Mouse (Mus musculus) subcutaneous adipose tissue, adult 2 months (tissue): ENCODE results near the gene Zfp626. TPM values are rescaled to one million over a fixed set of nuclear protein-coding genes. Genes with fewer than 3 reads are reported as not detected.

ENCODE experiments used
- polyA plus RNA-seq: library from polyadenylated mRNA; depleted of rRNA; stranded (reverse); fragments of >200 nt; gene quantifications from 2 replicates; pipeline ENCODE4 v1.2.3, GENCODE M21; 2012; ENCODE audit warnings: low replicate concordance; rRNA removed

The Zfp626 gene
- 0.86 and 1.5 TPM in 2 replicates for polyA plus RNA-seq

GRCm38 (mm10) chr7:27806896-27807295 lies at the start of gene Zfp626:
Gene Zfp626 (plus strand): TSS chr7:27807196.

DNA sequence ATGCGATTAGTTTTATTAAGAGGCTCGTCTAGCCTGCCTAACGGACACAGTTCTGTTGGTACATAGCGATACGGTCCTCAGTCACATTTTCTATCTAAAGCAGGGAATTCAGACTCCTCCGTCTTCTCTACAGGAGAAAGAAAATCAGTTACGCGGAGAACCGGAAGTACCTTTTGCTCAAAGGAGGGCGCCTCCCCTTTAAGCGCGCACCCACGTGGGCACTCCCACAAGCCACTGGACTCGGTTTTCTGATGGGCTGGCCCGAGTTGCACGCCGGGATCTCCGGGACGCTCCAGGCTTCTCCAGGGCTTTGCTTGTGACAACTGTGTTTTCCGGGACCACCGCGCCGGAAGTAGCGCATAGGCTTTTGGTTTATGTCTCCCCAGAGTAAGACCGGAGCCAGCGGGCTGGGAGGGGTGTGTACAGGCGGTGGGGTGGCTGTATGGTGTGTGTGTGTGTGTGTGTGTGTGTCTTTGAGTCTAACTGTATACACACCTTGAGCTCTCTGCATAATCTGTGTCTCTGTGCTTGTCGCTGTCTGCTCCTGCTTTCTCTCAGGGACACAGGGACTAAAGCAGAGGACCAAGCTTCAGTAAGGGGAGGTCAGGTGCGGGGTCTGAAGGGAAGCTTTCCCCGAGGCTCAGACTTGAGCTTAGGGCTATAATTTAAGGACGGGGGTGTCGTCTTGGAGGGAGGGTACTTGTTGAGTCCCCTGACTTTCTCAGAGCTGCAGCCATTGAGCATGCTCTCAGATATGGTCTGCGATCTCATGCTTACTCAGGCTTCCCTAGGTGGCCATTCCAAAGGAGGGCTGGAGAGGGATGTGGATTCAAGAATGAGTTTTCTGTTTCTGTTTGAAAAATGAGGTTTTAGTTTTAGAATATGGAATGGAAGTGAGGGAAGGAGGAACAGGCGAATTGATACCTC lies 31.6 kb downstream of the Zfp626 start, which contains the start of gene Zfp59:
Gene Zfp59 (plus strand): TSS at position 285 of the 927 bp plus-strand sequence.

GRCm38 (mm10) chr7:27857227-27857626 lies 50.2 kb downstream of the Zfp626 start, which contains the start of gene Zfp607a:
Gene Zfp607a (plus strand): TSS chr7:27857527.

Other genes with a start within 250 kb of the Zfp626 start
- gene Akt2, start 215.6 kb upstream of the Zfp626 start, polyA plus RNA-seq: 195 and 320 TPM in 2 replicates
- not detected in 2 replicates for gene Ttc9b, start 153.3 kb upstream of the Zfp626 start, polyA plus RNA-seq
- gene Map3k10, start 132.6 kb upstream of the Zfp626 start, polyA plus RNA-seq: 25.4 and 35.7 TPM in 2 replicates
- 0.40 and 0.42 TPM in 2 replicates for gene Zfp607b, start 117.9 kb upstream of the Zfp626 start, polyA plus RNA-seq
- 1.8 and 3.2 TPM in 2 replicates for gene Zfp60, start 75.8 kb upstream of the Zfp626 start, polyA plus RNA-seq
- gene Zfp59, start 31.4 kb downstream of the Zfp626 start, polyA plus RNA-seq: 0.57 and 1.8 TPM in 2 replicates
- gene Zfp607a, start 50.3 kb downstream of the Zfp626 start, polyA plus RNA-seq: 0.97 and 1.5 TPM in 2 replicates
- 3.0 and 4.1 TPM in 2 replicates for gene Zfp974, start 122.3 kb downstream of the Zfp626 start, polyA plus RNA-seq
- gene Zfp780b, start 172.0 kb downstream of the Zfp626 start, polyA plus RNA-seq: 1.8 and 2.8 TPM in 2 replicates
- gene Zfp850, start 206.9 kb downstream of the Zfp626 start, polyA plus RNA-seq: 0.21 and 0.37 TPM in 2 replicates
- gene Psmc4, start 242.9 kb downstream of the Zfp626 start, polyA plus RNA-seq: 122 and 149 TPM in 2 replicates